Mouse (Mus musculus): ENCODE results near the gene Olfr76.
"Not testable (repeated sequence)": the region's sequence is repeated elsewhere in the genome, so short reads cannot be mapped to it uniquely, and the experiment has no call there.

Olfr76 gene

DNA sequence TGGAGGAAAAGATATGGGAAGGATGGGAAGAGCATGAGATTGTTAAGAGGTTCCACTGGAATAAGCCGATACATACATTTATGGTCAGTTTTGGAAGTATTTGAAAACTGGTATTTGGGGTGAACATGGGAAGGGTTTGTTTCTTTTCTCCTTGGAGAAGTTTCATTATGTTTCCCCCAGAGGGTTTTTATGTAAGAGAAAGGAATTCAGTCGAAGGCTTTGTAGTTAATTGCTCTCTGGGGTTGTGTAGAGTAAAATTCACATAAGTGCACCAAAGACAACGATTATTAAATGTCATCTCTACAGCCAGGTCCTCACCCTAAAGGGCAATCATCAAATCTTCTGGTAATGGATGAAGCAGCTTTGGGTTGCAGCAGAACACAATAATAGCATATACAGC is at the start of gene Olfr76:
Gene Olfr76, minus strand, starts transcription at position 101 of the 400 bp plus-strand sequence.
- in situ Hi-C loops (cut with MboI; ENCODE audit: low sequenced_read_pairs), result no loop called here

DNA sequence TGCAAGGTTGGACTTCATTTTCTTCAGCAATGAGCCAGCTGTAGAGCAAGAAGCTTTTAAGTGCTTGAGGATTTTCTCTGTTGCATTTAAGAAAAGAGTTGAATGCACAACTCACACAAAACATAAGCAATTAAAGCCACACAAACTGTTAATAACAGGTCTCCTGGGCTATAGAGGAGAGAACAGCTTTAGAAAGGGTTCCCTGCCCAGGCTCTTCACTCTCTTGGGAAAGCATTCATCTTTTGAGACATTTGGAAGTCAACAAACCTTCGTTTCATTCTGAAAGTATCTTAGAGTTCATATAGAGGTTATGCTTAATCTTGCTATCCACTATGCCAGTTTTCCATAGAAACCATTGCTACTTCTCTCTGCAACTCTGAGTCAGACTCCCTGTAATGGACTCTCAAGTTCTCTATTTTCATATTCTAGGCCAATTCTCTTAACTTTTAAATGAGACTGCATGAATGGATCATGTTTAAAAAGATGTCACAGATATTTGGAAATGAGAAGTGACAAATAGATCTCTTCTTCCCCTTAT is 47.1 kb upstream of the Olfr76 start, which contains the start of gene Olfr1555-ps1:
Gene Olfr1555-ps1, minus strand, starts transcription at position 51 of the 538 bp plus-strand sequence.
- in situ Hi-C loops (cut with MboI; ENCODE audit: low sequenced_read_pairs), result not testable (repeated sequence)

- in situ Hi-C loops (cut with MboI; ENCODE audit: low sequenced_read_pairs), result no loop called here
Measured at GRCm38 (mm10) chr19:12145452-12145851, 22.4 kb upstream of the Olfr76 start.

DNA sequence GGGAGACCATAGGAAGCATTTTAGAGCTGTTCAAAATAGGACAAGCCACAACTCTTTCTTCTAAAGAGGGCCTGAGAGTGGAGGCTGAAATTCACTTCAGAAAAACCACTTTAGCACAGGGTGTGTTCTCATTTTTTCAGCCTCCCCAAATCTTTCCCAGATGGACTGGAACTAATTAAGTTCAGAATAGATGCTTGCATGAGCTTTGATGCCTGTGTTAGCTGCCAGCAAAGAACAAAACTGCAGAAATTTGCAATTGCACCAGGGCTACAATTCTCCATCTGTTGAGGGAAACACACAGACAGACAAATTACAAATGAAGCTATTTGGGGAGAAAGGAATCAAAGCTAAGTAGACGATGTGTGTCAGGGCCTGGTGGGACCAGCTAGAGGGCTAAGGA is 20.4 kb upstream of the Olfr76 start:
- in situ Hi-C loops (cut with MboI; ENCODE audit: low sequenced_read_pairs), result no loop called here

- in situ Hi-C loops (cut with MboI; ENCODE audit: low sequenced_read_pairs), result no loop called here
Measured at GRCm38 (mm10) chr19:12134289-12134688, 11.3 kb upstream of the Olfr76 start.

- in situ Hi-C loops (cut with MboI; ENCODE audit: low sequenced_read_pairs), result no loop called here
Measured at GRCm38 (mm10) chr19:12116464-12116863, 6.5 kb downstream of the Olfr76 start.

GRCm38 (mm10) chr19:12115797-12116196 is 7.2 kb downstream of the Olfr76 start, which contains the start of gene Olfr1428:
TSS of gene Olfr1428 (minus strand) at chr19:12115897.
- in situ Hi-C loops (cut with MboI; ENCODE audit: low sequenced_read_pairs), result no loop called here

- in situ Hi-C loops (cut with MboI; ENCODE audit: low sequenced_read_pairs), result no loop called here
Measured at GRCm38 (mm10) chr19:12113807-12114206, 9.2 kb downstream of the Olfr76 start.

- in situ Hi-C loops (cut with MboI; ENCODE audit: low sequenced_read_pairs), result no loop called here
Measured at GRCm38 (mm10) chr19:12104541-12104940, 18.5 kb downstream of the Olfr76 start.

- in situ Hi-C loops (cut with MboI; ENCODE audit: low sequenced_read_pairs), result no loop called here
Measured at GRCm38 (mm10) chr19:12103234-12103633, 19.8 kb downstream of the Olfr76 start, which contains the start of gene Olfr1427. TSS of gene Olfr1427 (minus strand) at chr19:12103334.

- in situ Hi-C loops (cut with MboI; ENCODE audit: low sequenced_read_pairs), result no loop called here
Measured at GRCm38 (mm10) chr19:12091913-12092312, 31.1 kb downstream of the Olfr76 start, which contains the start of gene Olfr1426. TSS of gene Olfr1426 (minus strand) at chr19:12092013.

DNA sequence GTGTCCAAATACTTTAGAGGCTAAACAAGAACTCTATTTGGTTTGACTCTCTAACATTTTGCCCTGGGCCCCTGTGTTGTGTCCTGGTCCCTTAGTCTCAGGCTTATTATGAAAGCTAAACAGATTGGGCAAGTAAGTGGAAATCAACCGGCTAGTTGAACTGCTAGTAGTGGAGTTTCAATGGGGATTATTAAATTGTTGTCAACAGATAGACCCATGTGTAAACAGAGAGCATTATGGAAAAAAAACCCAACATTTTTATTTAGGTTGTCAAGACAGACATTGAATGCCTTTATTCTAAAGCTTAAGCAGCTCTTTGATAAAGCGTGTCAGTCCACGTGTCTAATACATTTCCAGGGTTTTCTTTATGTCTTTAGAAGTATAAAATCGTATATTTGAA is 45.4 kb downstream of the Olfr76 start, which contains the start of gene Olfr1425:
Gene Olfr1425, minus strand, starts transcription at position 101 of the 400 bp plus-strand sequence.
- in situ Hi-C loops (cut with MboI; ENCODE audit: low sequenced_read_pairs), result not testable (repeated sequence)

DNA sequence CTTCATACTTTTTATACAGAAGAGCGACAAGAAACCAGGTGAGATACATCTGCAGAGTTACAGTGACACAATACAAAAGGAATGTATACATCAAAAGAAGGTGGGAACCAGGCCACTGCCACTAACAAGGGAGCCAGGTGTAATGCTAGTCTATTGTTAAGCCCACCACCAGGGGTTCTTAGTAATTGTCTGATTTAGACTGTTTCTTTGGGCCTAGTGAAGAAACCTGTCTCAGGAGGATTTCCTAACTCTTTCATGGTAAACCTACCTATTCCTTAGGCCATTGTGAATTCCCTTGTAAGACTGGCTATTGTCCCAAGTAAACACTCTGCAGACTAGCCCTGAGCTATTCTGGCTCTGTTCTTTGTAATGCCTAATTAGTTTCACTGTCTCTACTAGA is 53.5 kb downstream of the Olfr76 start:
- in situ Hi-C loops (cut with MboI; ENCODE audit: low sequenced_read_pairs), result not testable (repeated sequence)
